Mouse (Mus musculus) midbrain, postnatal 0 days (tissue): ENCODE results near the gene Dusp15. TPM values are rescaled to one million over a fixed set of nuclear protein-coding genes. Genes with fewer than 3 reads are reported as not detected.
A peak's percentile ranks its signal among the peaks of the same experiment; 100 is the strongest.

Experiments used
- ATAC-seq: fragments of 200-750 bp; cut with Nextera tagmentation; 2 replicates; pipeline ENCODE4 v1.8.0; 2017; ENCODE audit warnings: moderate number of reproducible peaks, mild to moderate bottlenecking, moderate TSS enrichment, moderate library complexity; ENCODE audit not compliant: low FRiP score
- DNase-seq: peaks from one replicate; pipeline ENCODE4 v3.0.0-alpha.2; 2015; ENCODE audit warnings: low spot score
- H3K27ac ChIP-seq: fragments of 300-500 bp; sonication (generic); 2 replicates; pipeline ENCODE4 v1.5.1; 2014; ENCODE audit warnings: low read depth, mild to moderate bottlenecking, low read length, mixed read lengths
- H3K27me3 ChIP-seq: fragments of 300-500 bp; sonication (generic); 2 replicates; pipeline ENCODE4 v1.6.1; 2014; ENCODE audit warnings: low read length, control low read depth, mixed read lengths; ENCODE audit not compliant: insufficient read depth
- H3K36me3 ChIP-seq: fragments of 300-500 bp; sonication (generic); 2 replicates; pipeline ENCODE4 v1.6.1; 2014; ENCODE audit warnings: low read length, control low read depth, mixed read lengths; ENCODE audit not compliant: insufficient read depth
- H3K4me1 ChIP-seq: fragments of 300-500 bp; sonication (generic); 2 replicates; pipeline ENCODE4 v1.6.1; 2014; ENCODE audit warnings: mild to moderate bottlenecking, control low read depth, antibody characterized with exemption, low read length, mixed read lengths; ENCODE audit not compliant: insufficient read depth
- H3K4me2 ChIP-seq: fragments of 300-500 bp; sonication (generic); 2 replicates; pipeline ENCODE4 v1.6.1; 2014; ENCODE audit warnings: low read depth, mild to moderate bottlenecking, low read length, mixed read lengths; ENCODE audit not compliant: poor library complexity, severe bottlenecking
- H3K4me3 ChIP-seq: fragments of 300-500 bp; sonication (generic); 2 replicates; pipeline ENCODE4 v1.5.1; 2014; ENCODE audit warnings: low read depth, mild to moderate bottlenecking, low read length, moderate library complexity
- H3K9ac ChIP-seq: fragments of 300-500 bp; sonication (generic); replicated peaks from 2 replicates; pipeline ENCODE4 v1.6.1; 2014; ENCODE audit warnings: mild to moderate bottlenecking, low read length, moderate library complexity, mixed read lengths; ENCODE audit not compliant: poor library complexity, severe bottlenecking
- H3K9me3 ChIP-seq: fragments of 300-500 bp; sonication (generic); 2 replicates; pipeline ENCODE4 v1.6.1; 2016; ENCODE audit warnings: low read length, control low read depth
- CTCF ChIP-seq: IDR thresholded peaks from 2 replicates; pipeline ENCODE4 v1.5.1; 2016; ENCODE audit warnings: antibody characterized with exemption, mild to moderate bottlenecking
- WGBS: fragments of 180-500 bp; shearing (Covaris S2); extraction: QIAGEN DNeasy Blood & Tissue Kit; methylation state at CpG from one replicate; pipeline ENCODE4 v1.1.7; 2014; 5-methylcytosine and 5-hydroxymethylcytosine counted together
- polyA plus RNA-seq: library from polyadenylated mRNA; unstranded; fragments of >200 nt; fragmentation: Nextera tagmentation; extraction: Ambion mirVana; gene quantifications from 2 replicates; pipeline ENCODE4 v1.2.1, GENCODE M21; 2015
- total RNA-seq: library from RNA; depleted of rRNA; stranded (reverse); fragments of >200 nt; gene quantifications from 2 replicates; pipeline ENCODE4 v1.2.3, GENCODE M21; 2014

The Dusp15 gene
- total and polyA plus RNA-seq, 2 experiments from 2014 or later: 24.6 to 44.9 TPM

DNA sequence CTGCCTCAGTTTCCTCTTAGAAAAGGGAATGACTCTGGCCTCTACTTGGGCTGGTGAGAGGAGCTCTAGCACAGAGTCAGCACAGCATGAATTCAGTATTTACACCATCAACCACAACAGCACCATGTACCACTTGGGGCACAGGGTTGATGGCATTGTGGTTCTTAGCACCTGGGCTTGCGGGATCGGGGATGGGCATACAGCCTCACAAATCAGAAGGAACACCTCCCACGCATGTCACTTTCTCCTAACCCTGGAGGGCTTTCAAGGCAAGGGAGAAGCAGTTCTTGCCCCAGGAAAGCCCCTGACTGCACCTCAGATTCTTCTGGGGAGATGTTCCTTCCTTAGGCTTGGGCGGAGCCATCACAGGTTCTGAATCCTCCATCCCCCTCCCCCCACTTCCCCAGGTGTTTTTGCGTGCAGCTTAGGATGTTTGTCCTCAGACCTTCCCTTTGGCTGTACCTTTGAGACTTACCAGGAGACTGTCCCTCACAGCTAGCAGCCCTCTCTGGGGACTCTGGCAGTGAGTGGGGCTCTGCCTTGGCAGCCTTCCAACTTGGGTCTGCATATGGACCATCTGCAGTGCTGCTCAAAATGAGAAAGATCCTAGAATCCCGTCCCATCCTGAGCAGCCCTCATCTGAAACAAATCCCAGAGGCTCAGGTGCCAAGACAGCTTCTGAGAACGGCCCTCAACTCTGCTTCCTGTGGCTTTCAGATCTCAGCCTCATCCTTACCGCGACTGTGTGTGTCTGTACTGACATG, 45.0 kb downstream of the Dusp15 start:
- Histone ChIP-seq H3K9ac (no peak overlapping the region), H3K27me3 (peaks cover 12% of the 10 kb centered on the region; the same call in 1 of the 2 replicates), H3K9me3 (no peaks in the 10 kb centered on the region), H3K36me3 (no peaks in the 10 kb centered on the region), H3K4me1 (peaks cover 6% of the 10 kb centered on the region; the same call in 1 of the 2 replicates), H3K4me2 (no peak overlapping the region), H3K4me3 (no peak overlapping the region), H3K27ac (no peak overlapping the region)
- no peak for TF ChIP-seq CTCF
- ATAC-seq (no peak), DNase-seq (no peak)
- WGBS: 59% methylated on average over 9 of the region's 9 CpGs

DNA sequence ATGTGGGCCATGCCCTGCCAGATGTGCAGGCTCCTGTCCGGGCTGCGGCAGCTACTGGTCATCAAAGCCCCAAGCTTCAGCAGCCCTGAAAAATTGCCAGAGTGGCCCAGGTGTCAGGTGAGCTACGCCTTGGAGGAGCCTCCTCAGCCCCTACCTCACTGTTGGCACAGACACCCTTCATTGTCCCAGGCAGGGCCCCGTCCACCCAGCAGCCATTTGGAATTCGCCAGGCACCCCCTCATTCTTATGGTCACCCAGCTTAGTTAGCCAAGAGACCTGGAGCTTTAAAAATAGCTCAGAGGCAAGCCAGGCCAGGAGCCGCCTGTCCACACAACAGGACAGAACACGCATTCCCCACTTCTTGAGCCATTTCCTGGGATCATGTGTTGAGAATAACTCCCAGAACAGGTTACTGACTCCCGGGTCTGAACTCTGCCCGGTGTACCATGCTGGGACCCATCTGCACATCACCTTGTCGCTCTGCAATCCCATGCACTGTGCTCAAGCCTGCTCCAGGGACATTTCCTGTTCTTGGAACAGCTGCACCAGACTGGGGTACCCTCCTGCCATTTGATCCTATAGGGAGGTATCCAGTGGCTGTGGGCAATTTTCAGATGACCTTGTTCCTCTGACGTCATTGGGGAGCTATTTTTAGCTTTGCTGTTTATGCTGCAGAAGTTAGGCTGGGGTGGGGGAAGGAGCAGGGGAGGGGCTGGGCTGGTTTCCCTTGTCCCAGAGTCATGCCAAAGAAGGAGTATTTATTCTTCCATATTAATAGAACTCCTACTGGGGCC, 46.3 kb downstream of the Dusp15 start:
- WGBS: 69% methylated on average over 11 of the region's 11 CpGs
- H3K27me3 ChIP-seq: no peaks in the 10 kb centered on the region
- TF ChIP-seq CTCF: no peak
- DNase-seq: no peak
- no peak overlapping the region for H3K4me2 ChIP-seq
- H3K4me1 ChIP-seq: peaks cover 6% of the 10 kb centered on the region; the same call in 1 of the 2 replicates
- no peaks in the 10 kb centered on the region for H3K36me3 ChIP-seq
- H3K27ac ChIP-seq: no peak overlapping the region
- no peak for ATAC-seq
- H3K9ac ChIP-seq: no peak overlapping the region
- no peaks in the 10 kb centered on the region for H3K9me3 ChIP-seq
- H3K4me3 ChIP-seq: no peak overlapping the region

DNA sequence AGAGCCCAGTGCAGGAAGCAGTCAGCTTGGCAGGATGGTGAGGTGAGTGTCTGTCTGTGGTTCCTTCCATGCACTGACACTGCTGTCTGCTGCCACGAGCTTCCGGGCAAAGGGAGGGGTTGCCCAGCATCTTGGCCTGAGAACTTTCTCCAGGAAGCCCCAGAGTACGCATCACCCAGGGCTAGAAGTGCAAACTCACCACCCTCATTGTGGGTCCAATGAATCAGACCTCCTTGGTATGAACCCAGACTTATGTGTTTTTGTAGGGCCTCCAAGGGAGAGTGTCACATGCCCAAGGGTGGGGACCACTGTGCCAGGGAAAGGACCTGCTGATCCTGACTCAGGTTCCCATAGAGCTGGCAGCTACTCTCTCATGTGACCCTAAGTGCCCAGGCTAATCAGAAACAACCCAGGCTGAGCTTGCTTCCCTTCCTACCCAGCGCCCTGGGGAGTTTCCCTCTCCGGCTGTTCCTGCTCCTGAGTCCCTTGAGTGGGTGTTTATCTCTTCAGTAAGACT, 47.3 kb downstream of the Dusp15 start:
- ATAC-seq (no peak), DNase-seq (no peak)
- H3K27me3 ChIP-seq: no peaks in the 10 kb centered on the region
- no peak overlapping the region for H3K4me3 ChIP-seq
- peaks cover 6% of the 10 kb centered on the region; the same call in 1 of the 2 replicates for H3K4me1 ChIP-seq
- TF ChIP-seq CTCF: no peak
- H3K36me3 ChIP-seq: no peaks in the 10 kb centered on the region
- WGBS: 71% methylated on average over 5 of the region's 5 CpGs
- no peak overlapping the region for H3K9ac ChIP-seq
- no peak overlapping the region for H3K27ac ChIP-seq
- H3K9me3 ChIP-seq: no peaks in the 10 kb centered on the region
- no peak overlapping the region for H3K4me2 ChIP-seq

DNA sequence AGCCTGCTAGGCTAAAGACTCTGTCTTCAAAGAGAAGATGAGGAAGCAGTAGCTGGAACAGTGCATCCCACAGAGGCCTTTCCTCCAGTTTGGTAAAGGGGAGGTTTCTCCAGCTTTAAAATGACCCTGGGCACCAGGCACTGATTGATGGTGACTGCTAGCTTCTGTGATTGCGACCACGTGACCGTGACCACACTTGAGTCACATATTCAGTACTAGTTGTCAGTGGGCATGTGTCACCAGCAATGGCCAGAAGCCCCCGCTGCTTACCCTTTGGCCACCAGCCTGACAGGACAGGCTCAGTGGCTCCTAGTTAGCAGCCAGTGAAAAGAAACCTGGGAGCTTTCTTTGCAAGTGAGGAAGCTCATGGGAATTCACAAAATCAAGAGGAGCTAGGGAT, 47.9 kb downstream of the Dusp15 start:
- H3K9me3 ChIP-seq: no peaks in the 10 kb centered on the region
- no peak for ATAC-seq
- WGBS: 75% methylated on average over 4 of the region's 4 CpGs

DNA sequence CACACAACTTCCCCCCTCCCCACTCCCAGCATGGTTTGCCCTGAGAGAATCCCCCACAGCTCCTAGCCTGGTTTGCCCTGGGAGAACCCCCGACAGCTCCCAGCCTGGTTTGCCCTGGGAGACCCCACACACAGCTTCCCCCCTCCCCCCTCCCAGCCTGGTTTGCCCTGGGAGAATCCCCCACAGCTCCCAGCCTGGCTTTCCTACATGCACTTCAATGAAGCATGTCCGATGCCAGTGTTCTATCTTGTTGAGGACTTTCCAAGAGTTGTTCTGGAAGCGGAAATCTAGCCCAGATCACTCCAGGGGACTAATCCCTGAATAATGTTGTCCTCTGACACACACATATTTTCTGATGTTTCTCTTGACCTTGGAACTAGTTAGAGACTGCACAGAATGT, 48.8 kb downstream of the Dusp15 start:
- TF ChIP-seq CTCF: no peak
- 7% methylated on average over 3 of the region's 3 CpGs for WGBS
- DNase-seq: peak; percentile 58

More for the DNA sequence above, 47.9 kb downstream of the Dusp15 start:
- no peak overlapping the region for H3K9ac ChIP-seq
- DNase-seq: no peak
- no peaks in the 10 kb centered on the region for H3K27me3 ChIP-seq
- H3K4me3 ChIP-seq: no peak overlapping the region
- TF ChIP-seq CTCF: no peak
- H3K4me2 ChIP-seq: no peak overlapping the region
- no peak overlapping the region for H3K27ac ChIP-seq
- H3K4me1 ChIP-seq: peaks cover 6% of the 10 kb centered on the region; the same call in 1 of the 2 replicates
- H3K36me3 ChIP-seq: no peaks in the 10 kb centered on the region

DNA sequence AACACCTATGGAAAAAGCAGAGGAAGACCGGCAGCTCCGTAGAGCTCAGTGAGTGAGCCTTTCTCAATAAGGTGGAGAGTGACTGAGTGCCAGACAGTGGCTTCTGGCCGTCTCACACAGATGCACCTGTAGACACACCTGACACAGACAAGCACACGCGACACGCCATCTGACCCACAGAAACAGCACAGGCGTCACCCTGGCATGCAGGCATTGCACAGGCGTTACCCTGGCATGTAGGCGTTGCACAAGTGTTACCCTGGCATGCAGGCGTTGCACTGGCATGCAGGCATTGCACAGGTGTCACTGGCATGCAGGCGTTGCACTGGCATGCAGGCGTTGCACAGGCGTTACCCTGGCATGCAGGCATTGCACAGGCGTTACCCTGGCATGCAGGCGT, 50.2 kb downstream of the Dusp15 start:
- no peaks in the 10 kb centered on the region for H3K4me1 ChIP-seq
- no peaks in the 10 kb centered on the region for H3K36me3 ChIP-seq
- H3K9me3 ChIP-seq: no peaks in the 10 kb centered on the region
- no peak for DNase-seq
- no peak overlapping the region for H3K4me3 ChIP-seq
- no peak overlapping the region for H3K9ac ChIP-seq
- no peak for TF ChIP-seq CTCF
- WGBS: 90% methylated on average over 15 of the region's 15 CpGs
- no peaks in the 10 kb centered on the region for H3K27me3 ChIP-seq
- no peak overlapping the region for H3K4me2 ChIP-seq
- H3K27ac ChIP-seq: no peak overlapping the region
- no peak for ATAC-seq

More for the DNA sequence above, 48.8 kb downstream of the Dusp15 start:
- no peak overlapping the region for H3K4me2 ChIP-seq
- H3K9ac ChIP-seq: no peak overlapping the region
- H3K27ac ChIP-seq: no peak overlapping the region
- no peaks in the 10 kb centered on the region for H3K27me3 ChIP-seq
- H3K36me3 ChIP-seq: no peaks in the 10 kb centered on the region
- H3K9me3 ChIP-seq: no peaks in the 10 kb centered on the region
- H3K4me3 ChIP-seq: no peak overlapping the region
- peaks cover 6% of the 10 kb centered on the region; the same call in 1 of the 2 replicates for H3K4me1 ChIP-seq
- no peak for ATAC-seq
